Mouse (Mus musculus): ENCODE data around the gene Gm45808. TPM values are rescaled to one million over a fixed set of nuclear protein-coding genes. Genes with fewer than 3 reads are reported as not detected.

Gm45808 gene
- polyA plus RNA-seq, 1 experiment from 2014 or later: not detected

DNA sequence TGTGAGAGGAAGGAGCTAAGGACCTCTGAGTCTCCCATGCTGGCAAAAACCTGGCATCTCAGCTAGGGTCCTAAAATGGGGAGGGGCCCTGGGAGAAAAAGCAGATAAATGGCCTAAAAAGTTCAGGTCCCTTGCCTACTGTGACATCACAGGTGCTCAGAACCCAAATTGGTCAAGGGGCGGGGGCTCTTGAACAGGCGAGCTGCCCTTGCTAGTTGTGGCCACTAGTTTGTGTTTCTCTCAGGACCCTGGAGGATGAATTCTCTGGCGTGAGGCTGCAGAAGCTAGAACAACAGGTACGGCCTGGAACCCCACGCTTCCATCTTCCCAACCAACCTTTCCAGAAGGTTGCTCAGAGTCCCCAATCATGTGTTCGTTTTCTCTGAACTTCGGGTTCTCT lies 27.8 kb upstream of the Gm45808 start:
- ATAC-seq: no peak
- TF ChIP-seq CTCF (IDR thresholded peaks at IDR 0.05) (no peak), EP300 (IDR thresholded peaks at IDR 0.05) (no peak)
- no peak for DNase-seq (ENCODE audit: low spot score)
- no peaks in the 10 kb centered on the region for H3K9me3 ChIP-seq (ENCODE audit: low read length)
- no peaks in the 10 kb centered on the region for H3K36me3 ChIP-seq (ENCODE audit: insufficient read depth, low read length)
- H3K9ac ChIP-seq (replicated peaks; ENCODE audit: low read depth): no peak overlapping the region
- H3K4me3 ChIP-seq (ENCODE audit: low read depth, low read length): no peak overlapping the region
- 79% methylated on average over 7 of the region's 7 CpGs for WGBS
- peaks cover 2% of the 10 kb centered on the region; the same call in 1 of the 2 replicates for H3K4me1 ChIP-seq (ENCODE audit: insufficient read depth, low read depth, low read length)
- H3K27me3 ChIP-seq (replicated peaks; ENCODE audit: insufficient read depth, low read length): no peaks in the 10 kb centered on the region
- no peak overlapping the region for H3K27ac ChIP-seq (ENCODE audit: low read length)
- no peak overlapping the region for H3K4me2 ChIP-seq (replicated peaks; ENCODE audit: low read depth, low read length)

DNA sequence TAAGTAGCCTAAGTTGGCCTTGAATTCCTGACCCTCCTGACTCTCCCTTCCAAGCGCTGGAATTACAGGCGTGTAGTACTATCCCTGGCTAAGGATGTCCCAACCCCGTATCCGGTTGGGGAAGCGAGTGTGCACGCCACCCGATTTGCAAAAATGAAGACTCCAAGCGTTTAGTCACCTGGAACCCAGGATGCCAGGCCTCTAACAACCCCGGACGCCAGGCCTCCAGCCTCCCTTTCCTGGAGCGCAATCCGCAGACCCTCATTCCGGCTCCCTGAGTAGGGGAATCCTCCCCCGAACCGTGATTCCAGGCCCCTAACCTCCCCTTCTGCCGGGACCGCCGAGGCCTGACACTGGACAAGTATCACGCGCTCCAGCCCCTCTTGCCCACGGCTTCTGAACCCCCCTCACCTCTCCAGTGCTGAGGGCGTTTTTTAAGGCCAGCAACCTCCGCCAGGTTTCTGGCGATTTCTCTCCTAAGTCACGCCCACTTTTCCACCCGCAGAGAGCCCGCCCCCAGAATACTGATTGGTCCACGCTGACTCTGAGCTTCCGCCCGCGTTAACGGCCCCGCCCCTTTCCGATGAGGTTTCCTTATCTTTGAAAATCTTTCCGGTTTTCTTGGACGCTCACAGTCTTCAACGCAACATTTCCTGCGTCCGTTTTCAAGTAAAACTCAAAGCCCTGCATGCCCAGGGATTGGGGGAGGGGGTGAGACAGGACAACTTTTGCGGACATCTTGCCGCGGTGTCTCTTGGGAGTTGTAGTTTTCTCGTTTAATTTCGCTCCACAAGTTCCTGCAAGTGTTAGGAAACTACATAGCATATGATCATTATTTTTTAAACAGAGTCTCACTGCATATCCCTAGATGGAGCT lies 23.5 kb upstream of the Gm45808 start, which contains the start of gene Nucb1:
TSS of gene Nucb1 (minus strand) at position 495 of the 876 bp plus-strand sequence.
- peak within 1 kb of the TSS; percentile 79 for H3K4me3 ChIP-seq (ENCODE audit: low read depth, low read length)
- no peaks in the 10 kb centered on the region for H3K9me3 ChIP-seq (ENCODE audit: low read length)
- H3K4me2 ChIP-seq (replicated peaks; ENCODE audit: low read depth, low read length): peak within 1 kb of the TSS; percentile 74
- WGBS: under 1% methylated on average over 44 of the region's 44 CpGs
- ATAC-seq (peak; percentile 95), DNase-seq (ENCODE audit: low spot score) (peak; percentile 98)
- TF ChIP-seq EP300 (IDR thresholded peaks at IDR 0.05): peak; percentile 75
- TF ChIP-seq CTCF (IDR thresholded peaks at IDR 0.05): no peak
- H3K4me1 ChIP-seq (ENCODE audit: insufficient read depth, low read depth, low read length): peaks cover 8% of the 10 kb centered on the region; the same call in 1 of the 2 replicates
- H3K27ac ChIP-seq (ENCODE audit: low read length): peak within 1 kb of the TSS; percentile 88
- H3K9ac ChIP-seq (replicated peaks; ENCODE audit: low read depth): peak within 1 kb of the TSS; percentile 72
- H3K27me3 ChIP-seq (replicated peaks; ENCODE audit: insufficient read depth, low read length): no peaks in the 10 kb centered on the region
- no peaks in the 10 kb centered on the region for H3K36me3 ChIP-seq (ENCODE audit: insufficient read depth, low read length)

DNA sequence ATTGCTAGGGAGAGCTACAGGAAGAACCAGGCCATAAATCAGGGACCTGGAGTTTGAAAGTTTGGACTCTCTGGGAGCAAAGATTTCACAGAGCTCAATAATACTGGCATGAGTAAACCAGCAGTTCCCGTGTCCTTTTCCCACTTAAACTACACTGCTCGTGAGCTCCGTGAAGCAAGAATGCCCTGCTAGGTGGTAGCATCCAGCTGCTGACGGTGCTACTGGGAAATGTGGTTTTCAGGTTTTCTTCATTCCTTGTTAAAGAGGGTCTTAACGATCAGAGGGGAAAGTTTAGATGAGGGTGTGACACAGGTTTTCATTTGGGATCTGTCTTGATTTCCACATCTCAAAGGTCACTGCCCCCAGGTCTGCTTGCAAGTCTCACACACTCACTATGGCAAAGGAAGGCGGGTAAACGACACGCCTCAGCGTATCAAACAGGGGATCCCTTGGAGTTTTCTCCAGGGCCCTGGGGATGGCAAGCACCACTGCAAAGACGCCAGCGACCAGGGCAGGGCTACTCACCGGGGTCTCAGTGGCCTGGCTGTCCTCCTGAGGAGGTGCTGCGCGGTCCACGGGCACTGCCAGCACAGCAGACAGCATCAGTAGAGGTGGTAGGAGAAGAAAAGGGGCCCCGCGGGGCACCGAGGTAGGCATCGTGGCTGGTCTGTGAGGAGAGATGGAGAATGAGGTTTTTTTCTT lies 22.7 kb upstream of the Gm45808 start:
- Histone ChIP-seq H3K4me2 (replicated peaks; ENCODE audit: low read depth, low read length) (peak overlapping the region; percentile 74), H3K36me3 (ENCODE audit: insufficient read depth, low read length) (no peaks in the 10 kb centered on the region; the same call in 1 of the 2 replicates), H3K4me1 (ENCODE audit: insufficient read depth, low read depth, low read length) (peaks cover 8% of the 10 kb centered on the region; the same call in 1 of the 2 replicates), H3K9me3 (ENCODE audit: low read length) (no peaks in the 10 kb centered on the region), H3K4me3 (ENCODE audit: low read depth, low read length) (peak overlapping the region; percentile 79), H3K27ac (ENCODE audit: low read length) (peak overlapping the region; percentile 88; the same call in 1 of the 2 replicates), H3K27me3 (replicated peaks; ENCODE audit: insufficient read depth, low read length) (no peaks in the 10 kb centered on the region), H3K9ac (replicated peaks; ENCODE audit: low read depth) (peak overlapping the region; percentile 72)
- no peak for DNase-seq (ENCODE audit: low spot score)
- peak; percentile 1; the same call in 1 of the 2 replicates for ATAC-seq
- TF ChIP-seq EP300 (IDR thresholded peaks at IDR 0.05) (no peak), CTCF (IDR thresholded peaks at IDR 0.05) (no peak)
- WGBS: 24% methylated on average over 19 of the region's 19 CpGs

DNA sequence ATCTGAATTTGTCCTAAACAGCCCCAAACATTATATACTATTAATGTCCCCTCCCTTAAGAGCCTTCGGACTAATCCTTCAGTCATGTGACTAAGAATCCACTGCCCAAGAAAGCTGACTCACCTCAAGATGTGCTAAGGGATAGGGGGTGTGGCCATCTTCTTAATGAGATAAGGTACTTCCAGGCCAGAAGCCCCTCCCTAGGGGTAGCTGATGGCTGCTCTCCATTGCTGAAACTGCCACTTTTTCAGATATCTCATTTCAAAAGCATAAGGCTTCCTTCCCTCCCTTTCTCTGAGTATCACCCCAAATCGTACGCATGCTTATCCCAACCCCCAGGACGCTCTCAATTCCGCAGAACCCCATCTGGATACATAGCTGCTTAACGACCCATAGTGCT lies 21.9 kb upstream of the Gm45808 start:
- Histone ChIP-seq H3K36me3 (ENCODE audit: insufficient read depth, low read length) (no peaks in the 10 kb centered on the region; the same call in 1 of the 2 replicates), H3K4me1 (ENCODE audit: insufficient read depth, low read depth, low read length) (peaks cover 8% of the 10 kb centered on the region; the same call in 1 of the 2 replicates), H3K27ac (ENCODE audit: low read length) (no peak overlapping the region), H3K27me3 (replicated peaks; ENCODE audit: insufficient read depth, low read length) (no peaks in the 10 kb centered on the region), H3K9me3 (ENCODE audit: low read length) (no peaks in the 10 kb centered on the region), H3K4me2 (replicated peaks; ENCODE audit: low read depth, low read length) (no peak overlapping the region; the same call in 1 of the 2 replicates), H3K4me3 (ENCODE audit: low read depth, low read length) (no peak overlapping the region), H3K9ac (replicated peaks; ENCODE audit: low read depth) (no peak overlapping the region)
- WGBS: 75% methylated on average over 6 of the region's 6 CpGs
- no peak for DNase-seq (ENCODE audit: low spot score)
- ATAC-seq: no peak
- TF ChIP-seq CTCF (IDR thresholded peaks at IDR 0.05): no peak
- TF ChIP-seq EP300 (IDR thresholded peaks at IDR 0.05): no peak

DNA sequence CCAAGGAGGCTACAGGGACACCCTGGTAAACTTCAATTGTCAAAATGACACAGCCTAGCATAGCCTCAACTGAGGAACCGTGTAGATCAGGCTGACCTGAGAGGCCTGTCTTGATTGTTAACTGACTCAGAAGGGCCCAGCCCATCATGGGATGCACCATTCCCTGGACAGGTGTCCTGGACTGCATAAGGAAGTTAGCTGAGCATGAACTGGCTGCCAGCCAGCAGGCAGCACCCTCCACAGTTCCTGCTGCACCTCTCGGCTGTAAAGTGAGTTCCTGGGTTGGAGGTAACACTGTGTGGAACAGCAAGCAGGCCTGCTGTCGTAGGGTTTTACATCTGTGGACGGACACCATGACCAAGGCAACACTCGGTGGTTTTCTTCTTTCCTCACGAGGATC lies 21.0 kb upstream of the Gm45808 start:
- DNase-seq (ENCODE audit: low spot score) (no peak), ATAC-seq (no peak)
- H3K27ac ChIP-seq (ENCODE audit: low read length): no peak overlapping the region
- 79% methylated on average over 6 of the region's 6 CpGs for WGBS
- no peaks in the 10 kb centered on the region; the same call in 1 of the 2 replicates for H3K36me3 ChIP-seq (ENCODE audit: insufficient read depth, low read length)
- H3K9me3 ChIP-seq (ENCODE audit: low read length): no peaks in the 10 kb centered on the region
- H3K27me3 ChIP-seq (replicated peaks; ENCODE audit: insufficient read depth, low read length): no peaks in the 10 kb centered on the region
- peaks cover 8% of the 10 kb centered on the region; the same call in 1 of the 2 replicates for H3K4me1 ChIP-seq (ENCODE audit: insufficient read depth, low read depth, low read length)
- no peak overlapping the region for H3K4me3 ChIP-seq (ENCODE audit: low read depth, low read length)
- no peak overlapping the region for H3K4me2 ChIP-seq (replicated peaks; ENCODE audit: low read depth, low read length)
- H3K9ac ChIP-seq (replicated peaks; ENCODE audit: low read depth): no peak overlapping the region
- TF ChIP-seq EP300 (IDR thresholded peaks at IDR 0.05) (no peak), CTCF (IDR thresholded peaks at IDR 0.05) (no peak)

DNA sequence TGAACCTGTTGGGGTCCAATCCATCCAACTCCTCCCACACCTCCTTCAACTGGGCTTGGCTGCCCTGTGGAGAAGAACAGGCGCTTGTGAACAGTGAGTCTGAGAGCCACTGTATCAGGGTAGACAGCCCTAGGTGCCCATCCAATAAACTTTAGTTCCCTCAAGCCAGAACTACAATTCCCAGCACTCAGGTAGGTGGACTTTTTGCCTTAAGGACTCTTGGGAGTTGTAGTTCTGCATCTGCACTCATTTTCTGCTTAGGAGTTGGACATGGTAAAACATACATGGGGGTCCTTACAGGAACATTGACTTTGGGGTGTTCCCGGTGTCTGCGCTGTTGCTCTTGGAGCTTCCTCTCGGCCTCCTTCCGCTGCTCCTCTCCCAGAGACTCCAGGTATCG lies 11.8 kb upstream of the Gm45808 start:
- 95% methylated on average over 6 of the region's 6 CpGs for WGBS
- Histone ChIP-seq H3K9ac (replicated peaks; ENCODE audit: low read depth) (no peak overlapping the region), H3K27me3 (replicated peaks; ENCODE audit: insufficient read depth, low read length) (no peaks in the 10 kb centered on the region), H3K27ac (ENCODE audit: low read length) (no peak overlapping the region), H3K4me1 (ENCODE audit: insufficient read depth, low read depth, low read length) (no peaks in the 10 kb centered on the region), H3K36me3 (ENCODE audit: insufficient read depth, low read length) (peaks cover 22% of the 10 kb centered on the region), H3K4me2 (replicated peaks; ENCODE audit: low read depth, low read length) (no peak overlapping the region), H3K4me3 (ENCODE audit: low read depth, low read length) (no peak overlapping the region), H3K9me3 (ENCODE audit: low read length) (no peaks in the 10 kb centered on the region)
- ATAC-seq (no peak), DNase-seq (ENCODE audit: low spot score) (no peak)
- TF ChIP-seq CTCF (IDR thresholded peaks at IDR 0.05) (no peak), EP300 (IDR thresholded peaks at IDR 0.05) (no peak)
